Mouse (Mus musculus) bone marrow macrophage, adult 2 months (primary cell): Measurements from ENCODE around the gene Phf21a. TPM values are rescaled to one million over a fixed set of nuclear protein-coding genes. Genes with fewer than 3 reads are reported as not detected.

Experiments used
- H3K27ac ChIP-seq: 2 replicates; pipeline ENCODE4 v1.5.1; 2012; ENCODE audit warnings: low read depth, low read length; ENCODE audit not compliant: insufficient read depth
- H3K4me1 ChIP-seq: 2 replicates; pipeline ENCODE4 v1.6.1; 2012; ENCODE audit warnings: low read length; ENCODE audit not compliant: control insufficient read depth, insufficient read depth
- H3K4me3 ChIP-seq: 2 replicates; pipeline ENCODE4 v1.5.1; 2012; ENCODE audit warnings: mild to moderate bottlenecking, low read length, moderate library complexity; ENCODE audit not compliant: insufficient read depth
- CTCF ChIP-seq: IDR thresholded peaks from 2 replicates; pipeline ENCODE4 v1.5.1; 2012; ENCODE audit warnings: low read depth, mild to moderate bottlenecking, low read length, moderate library complexity
- POLR2A ChIP-seq: IDR thresholded peaks from 2 replicates; pipeline ENCODE4 v1.6.1; 2012; ENCODE audit warnings: mild to moderate bottlenecking, low read depth, low read length, borderline replicate concordance
- polyA plus RNA-seq: library from polyadenylated mRNA; stranded (reverse); fragments of >200 nt; gene quantifications from 2 replicates; pipeline ENCODE4 v1.2.4, GENCODE M21; 2012; ENCODE audit not compliant: missing spikeins, insufficient read depth, insufficient read length

Gene Phf21a
- polyA plus RNA-seq, 1 experiment = 81.5 TPM

DNA sequence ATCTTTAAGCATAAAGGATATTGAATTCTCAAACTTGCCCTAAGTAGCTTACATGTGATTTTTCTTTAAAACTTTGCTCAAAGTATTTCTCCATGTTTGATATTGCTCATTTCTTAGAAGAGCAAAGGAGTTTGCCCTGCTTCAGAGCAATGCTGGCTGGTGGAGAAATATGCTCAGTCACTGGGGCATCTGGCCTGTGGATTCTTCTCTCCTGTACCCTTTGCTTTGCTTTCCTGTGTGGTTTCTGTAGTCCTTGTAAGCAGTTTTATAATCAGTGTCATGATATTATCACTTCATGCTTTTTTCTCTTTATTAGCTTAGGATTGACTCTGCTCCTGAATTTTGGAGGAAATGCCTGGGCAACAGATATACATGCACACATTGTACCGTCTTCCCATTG lies 117.5 kb downstream of the Phf21a start:
- TF ChIP-seq CTCF = no peak
- TF ChIP-seq POLR2A = no peak
- Histone ChIP-seq H3K4me3 (no peak overlapping the region), H3K27ac (no peak overlapping the region), H3K4me1 (0 out of 2 replicates have a peak, but pooled peaks cover 1% of the 10 kb centered on the region)

DNA sequence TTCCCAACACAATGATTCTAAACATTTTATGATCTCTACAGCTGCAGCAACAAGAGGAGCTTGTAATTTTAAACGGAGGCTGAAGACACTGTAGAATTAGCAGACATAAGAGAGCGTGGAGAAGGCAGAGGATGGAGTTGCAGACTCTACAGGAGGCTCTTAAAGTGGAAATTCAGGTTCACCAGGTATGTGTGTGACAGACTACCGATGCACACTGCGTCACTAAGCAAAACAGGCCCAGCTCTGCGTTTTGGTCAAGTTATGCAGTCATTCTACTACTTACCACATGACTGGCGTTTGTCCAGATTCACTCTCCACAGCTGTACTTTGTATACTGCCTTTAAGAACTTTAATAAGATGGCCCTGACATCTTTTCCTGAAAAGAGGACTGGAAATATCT lies 128.5 kb downstream of the Phf21a start:
- H3K27ac ChIP-seq = no peak overlapping the region
- H3K4me1 ChIP-seq = no peaks in the 10 kb centered on the region
- H3K4me3 ChIP-seq = no peak overlapping the region
- TF ChIP-seq CTCF (no peak), POLR2A (no peak)

GRCm38 (mm10) chr2:92225592-92225991 lies 132.7 kb downstream of the Phf21a start:
- Histone ChIP-seq H3K4me1 (no peaks in the 10 kb centered on the region), H3K27ac (no peak overlapping the region), H3K4me3 (no peak overlapping the region)
- TF ChIP-seq CTCF (no peak), POLR2A (no peak)

- no peaks in the 10 kb centered on the region for H3K4me1 ChIP-seq
- no peak overlapping the region for H3K4me3 ChIP-seq
- H3K27ac ChIP-seq = no peak overlapping the region
- TF ChIP-seq POLR2A (no peak), CTCF (no peak)
These were observed 137.1 kb downstream of the Phf21a start for GRCm38 (mm10) chr2:92229973-92230372.

DNA sequence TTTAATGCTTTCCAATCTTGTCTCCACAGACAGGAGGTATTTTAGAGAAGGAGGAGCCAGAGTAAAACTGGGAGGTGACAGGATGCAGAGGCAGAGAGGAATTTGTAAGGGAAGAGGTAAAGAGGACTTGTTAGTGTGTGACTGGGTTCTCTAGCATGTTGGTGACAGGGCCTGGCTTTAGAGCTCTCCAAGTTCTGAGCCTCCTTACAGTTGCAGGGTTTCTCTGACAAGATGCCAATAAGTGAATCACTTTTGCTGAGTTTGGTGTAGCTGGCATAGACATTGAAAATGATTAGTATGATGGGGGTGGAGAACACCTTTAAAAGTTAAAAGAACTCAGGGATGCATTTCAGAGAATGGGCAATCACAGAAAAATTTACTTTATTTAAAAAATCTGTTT lies 138.8 kb downstream of the Phf21a start:
- no peak overlapping the region for H3K4me3 ChIP-seq
- no peaks in the 10 kb centered on the region for H3K4me1 ChIP-seq
- no peak overlapping the region for H3K27ac ChIP-seq
- no peak for TF ChIP-seq POLR2A
- TF ChIP-seq CTCF = no peak

- H3K27ac ChIP-seq = no peak overlapping the region
- TF ChIP-seq POLR2A (no peak), CTCF (no peak)
- no peaks in the 10 kb centered on the region for H3K4me1 ChIP-seq
These were observed 141.9 kb downstream of the Phf21a start for GRCm38 (mm10) chr2:92234768-92235332.

DNA sequence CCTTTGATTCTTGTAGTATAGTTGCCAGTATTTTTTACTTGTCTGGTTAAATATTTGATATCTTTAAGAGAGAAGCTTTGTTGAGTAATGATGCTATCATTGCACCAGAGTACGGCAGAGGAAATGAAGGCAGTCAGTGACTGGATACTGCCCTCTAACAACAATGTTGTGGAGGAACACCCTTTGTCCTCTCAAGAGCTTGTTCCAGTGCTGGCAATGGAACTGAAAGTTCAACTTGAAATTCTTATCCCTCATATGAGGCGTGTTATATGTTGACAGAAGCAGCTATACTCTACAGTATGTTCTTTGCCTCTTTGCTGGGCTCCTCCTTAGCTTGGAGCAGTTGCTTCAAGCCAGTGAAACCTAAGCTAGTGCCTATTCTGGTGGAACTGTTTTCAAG lies 147.4 kb downstream of the Phf21a start:
- no peak overlapping the region for H3K4me3 ChIP-seq
- no peaks in the 10 kb centered on the region for H3K4me1 ChIP-seq
- TF ChIP-seq POLR2A (no peak), CTCF (no peak)
- no peak overlapping the region for H3K27ac ChIP-seq

More at GRCm38 (mm10) chr2:92234768-92235332, 141.9 kb downstream of the Phf21a start:
- H3K4me3 ChIP-seq = no peak overlapping the region

DNA sequence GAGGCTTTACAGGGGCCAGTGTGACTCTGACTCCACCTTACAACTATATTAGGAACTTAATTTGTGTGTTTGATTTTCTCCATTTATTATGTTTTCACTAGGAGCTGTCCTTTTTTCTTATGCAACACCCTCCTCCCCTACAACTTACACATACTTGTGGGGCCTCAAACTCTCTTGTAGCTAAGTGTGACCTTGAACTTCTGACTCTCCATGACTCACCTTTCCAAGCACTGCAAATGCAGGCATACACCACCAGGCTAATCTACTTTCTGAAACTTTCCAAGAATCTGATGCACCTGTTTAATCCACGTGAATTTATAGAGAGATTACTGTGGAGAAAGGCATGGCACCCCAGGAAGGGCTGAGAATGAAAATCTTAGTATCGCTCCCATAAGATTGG lies 147.9 kb downstream of the Phf21a start:
- no peak for TF ChIP-seq POLR2A
- TF ChIP-seq CTCF = no peak
- Histone ChIP-seq H3K4me3 (no peak overlapping the region), H3K27ac (no peak overlapping the region), H3K4me1 (no peaks in the 10 kb centered on the region)

- Histone ChIP-seq H3K4me1 (no peaks in the 10 kb centered on the region), H3K4me3 (no peak overlapping the region), H3K27ac (no peak overlapping the region)
- TF ChIP-seq CTCF = no peak
- no peak for TF ChIP-seq POLR2A
These were observed 148.4 kb downstream of the Phf21a start for GRCm38 (mm10) chr2:92241317-92241716.

DNA sequence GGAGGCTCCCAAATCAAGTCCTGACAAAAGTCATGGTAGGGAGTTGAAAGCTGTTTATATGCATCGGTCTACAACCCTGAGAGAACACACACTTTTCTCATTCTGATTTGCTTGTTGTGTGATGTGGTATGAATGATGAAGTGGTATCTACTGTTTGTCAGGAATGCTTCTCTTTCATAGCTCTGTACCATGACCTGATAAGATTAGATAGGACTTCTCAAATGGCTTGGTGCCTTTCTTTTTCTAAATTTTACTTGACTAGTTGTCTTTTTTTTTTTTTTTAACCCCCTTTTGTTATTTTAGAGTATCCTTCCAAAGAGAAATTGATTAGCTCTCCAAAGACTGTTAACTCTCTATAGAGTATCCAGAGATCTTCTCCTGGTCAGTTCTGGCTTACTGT lies 153.2 kb downstream of the Phf21a start:
- no peak for TF ChIP-seq POLR2A
- no peak for TF ChIP-seq CTCF
- Histone ChIP-seq H3K4me3 (no peak overlapping the region), H3K27ac (no peak overlapping the region), H3K4me1 (peaks cover 4% of the 10 kb centered on the region; the same call in 1 of the 2 replicates)
